Mouse (Mus musculus): Measurements from ENCODE around the gene Cel. TPM values are rescaled to one million over a fixed set of nuclear protein-coding genes. Genes with fewer than 3 reads are reported as not detected.

Gene Cel
- polyA plus RNA-seq, 1 experiment from 2014 or later = 0.25 TPM

- Histone ChIP-seq H3K9me3 (replicated peaks) (no peaks in the 10 kb centered on the region), H3K4me2 (no peak overlapping the region), H3K27ac (no peak overlapping the region), H3K27me3 (no peaks in the 10 kb centered on the region), H3K4me1 (replicated peaks) (peaks cover 65% of the 10 kb centered on the region), H3K9ac (no peak overlapping the region), H3K4me3 (no peak overlapping the region), H3K36me3 (no peaks in the 10 kb centered on the region)
- no peak for ATAC-seq (replicated peaks; ENCODE audit: insufficient number of reproducible peaks, insufficient read depth, low FRiP score, low read depth)
- WGBS = 85% methylated on average over 20 of the region's 20 CpGs
Observed at GRCm38 (mm10) chr2:28527436-28528353, 35.5 kb downstream of the Cel start.

DNA sequence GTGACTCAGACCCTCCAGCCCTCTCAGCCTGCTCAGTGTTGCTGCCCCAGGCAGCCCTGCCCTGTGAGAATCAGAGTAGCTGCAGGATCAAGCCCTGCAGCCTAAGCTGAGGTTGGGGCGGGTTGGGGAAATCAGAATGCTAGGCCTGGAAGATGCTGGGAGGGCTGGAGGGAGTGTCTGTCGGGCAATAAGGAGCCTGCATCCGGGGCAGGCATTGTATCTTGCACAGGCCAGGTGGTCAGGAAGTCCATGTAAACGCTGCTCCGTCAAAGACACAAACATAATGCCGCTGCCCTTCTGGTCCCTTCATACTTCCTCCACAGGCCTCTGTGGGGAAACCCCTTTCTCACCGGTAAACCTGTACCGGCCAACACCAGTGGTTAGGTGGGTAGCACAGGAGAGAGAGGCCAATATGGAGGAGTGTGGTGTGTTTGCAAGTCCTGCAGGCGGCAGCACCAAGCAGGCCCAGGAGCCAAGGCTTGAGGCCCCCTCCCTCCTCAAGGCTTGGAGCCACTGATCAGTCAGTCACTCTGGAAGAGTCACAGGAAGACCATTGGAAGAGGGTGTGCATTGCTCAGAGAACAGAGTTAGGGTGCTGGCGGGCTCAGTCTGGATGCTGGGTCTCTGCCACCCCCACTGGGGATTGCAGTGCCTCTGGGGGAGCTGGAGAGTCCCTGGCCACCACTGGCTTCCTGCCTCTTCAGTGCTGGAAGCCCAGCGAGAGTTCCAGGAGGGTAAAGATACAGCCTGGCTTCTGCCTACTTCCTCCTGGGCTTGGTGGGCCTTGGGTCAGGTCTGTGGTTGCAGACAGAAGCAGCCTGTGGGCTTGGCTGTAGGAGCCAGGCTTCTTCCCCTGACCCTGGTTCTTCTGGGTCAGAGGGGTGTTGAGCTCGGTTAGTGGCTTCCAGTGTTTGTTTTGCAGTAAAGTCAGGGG is 37.0 kb downstream of the Cel start:
- Histone ChIP-seq H3K4me3 (no peak overlapping the region), H3K9me3 (replicated peaks) (no peaks in the 10 kb centered on the region), H3K27me3 (no peaks in the 10 kb centered on the region), H3K27ac (peak overlapping the region; percentile 70), H3K9ac (no peak overlapping the region), H3K36me3 (no peaks in the 10 kb centered on the region), H3K4me1 (replicated peaks) (peaks cover 60% of the 10 kb centered on the region), H3K4me2 (0 out of 2 replicates have a peak overlapping the region, but pooled peaks have one; percentile 0)
- ATAC-seq (replicated peaks; ENCODE audit: insufficient number of reproducible peaks, insufficient read depth, low FRiP score, low read depth) = no peak
- WGBS = 47% methylated on average over 12 of the region's 12 CpGs

- peak; percentile 53; the same call in 1 of the 2 replicates for ATAC-seq (replicated peaks; ENCODE audit: insufficient number of reproducible peaks, insufficient read depth, low FRiP score, low read depth)
- Histone ChIP-seq H3K36me3 (no peaks in the 10 kb centered on the region), H3K9ac (no peak overlapping the region), H3K4me3 (no peak overlapping the region), H3K27me3 (no peaks in the 10 kb centered on the region), H3K9me3 (replicated peaks) (no peaks in the 10 kb centered on the region), H3K4me1 (replicated peaks) (peaks cover 52% of the 10 kb centered on the region), H3K27ac (peak overlapping the region; percentile 70), H3K4me2 (0 out of 2 replicates have a peak overlapping the region, but pooled peaks have one; percentile 0)
- 32% methylated on average over 11 of the region's 11 CpGs for WGBS
Observed at GRCm38 (mm10) chr2:28525219-28525942, 37.8 kb downstream of the Cel start.

GRCm38 (mm10) chr2:28524406-28524805 is 38.8 kb downstream of the Cel start:
- no peak overlapping the region for H3K4me2 ChIP-seq
- H3K36me3 ChIP-seq = no peaks in the 10 kb centered on the region
- no peaks in the 10 kb centered on the region for H3K9me3 ChIP-seq (replicated peaks)
- no peak overlapping the region for H3K4me3 ChIP-seq
- 82% methylated on average over 10 of the region's 10 CpGs for WGBS
- peaks cover 43% of the 10 kb centered on the region for H3K4me1 ChIP-seq (replicated peaks)
- ATAC-seq (replicated peaks; ENCODE audit: insufficient number of reproducible peaks, insufficient read depth, low FRiP score, low read depth) = no peak
- no peaks in the 10 kb centered on the region for H3K27me3 ChIP-seq
- peak overlapping the region; percentile 32; the same call in 1 of the 2 replicates for H3K27ac ChIP-seq
- H3K9ac ChIP-seq = 0 out of 2 replicates have a peak overlapping the region, but pooled peaks have one; percentile 1

DNA sequence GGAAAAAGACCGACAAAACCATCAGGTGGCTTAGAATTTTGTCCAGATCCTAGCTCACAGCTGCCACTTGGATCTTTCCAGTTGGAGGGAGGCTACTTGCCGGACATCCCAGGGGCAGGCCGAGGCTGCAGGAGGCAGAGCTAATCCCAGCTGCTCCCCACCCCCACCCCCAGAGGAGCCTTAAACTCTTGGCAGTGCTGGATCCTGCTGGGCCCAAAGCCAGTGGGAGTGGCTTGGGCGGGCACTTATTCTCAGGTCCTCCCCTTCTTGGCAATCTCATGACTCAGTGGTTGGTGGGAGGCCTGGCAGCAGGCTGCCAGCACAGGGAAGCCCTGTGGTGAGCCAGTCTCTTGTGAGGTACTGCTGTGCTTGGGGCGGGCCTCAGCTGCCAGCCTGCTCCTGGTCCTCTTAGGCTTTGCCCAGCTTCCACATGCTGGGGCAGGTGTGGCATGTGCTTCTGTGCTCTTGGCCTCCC is 39.5 kb downstream of the Cel start:
- Histone ChIP-seq H3K4me2 (0 out of 2 replicates have a peak overlapping the region, but pooled peaks have one; percentile 9), H3K9ac (no peak overlapping the region), H3K27ac (peak overlapping the region; percentile 54), H3K36me3 (no peaks in the 10 kb centered on the region), H3K27me3 (no peaks in the 10 kb centered on the region), H3K4me3 (no peak overlapping the region), H3K9me3 (replicated peaks) (no peaks in the 10 kb centered on the region), H3K4me1 (replicated peaks) (peaks cover 43% of the 10 kb centered on the region)
- WGBS = 26% methylated on average over 5 of the region's 5 CpGs
- peak; percentile 87 for ATAC-seq (replicated peaks; ENCODE audit: insufficient number of reproducible peaks, insufficient read depth, low FRiP score, low read depth)

GRCm38 (mm10) chr2:28522166-28522565 is 41.0 kb downstream of the Cel start:
- no peaks in the 10 kb centered on the region for H3K9me3 ChIP-seq (replicated peaks)
- no peaks in the 10 kb centered on the region for H3K36me3 ChIP-seq
- H3K9ac ChIP-seq = no peak overlapping the region
- ATAC-seq (replicated peaks; ENCODE audit: insufficient number of reproducible peaks, insufficient read depth, low FRiP score, low read depth) = no peak
- WGBS = 71% methylated on average over 4 of the region's 4 CpGs
- H3K4me1 ChIP-seq (replicated peaks) = peaks cover 48% of the 10 kb centered on the region
- H3K27me3 ChIP-seq = no peaks in the 10 kb centered on the region
- no peak overlapping the region for H3K27ac ChIP-seq
- no peak overlapping the region for H3K4me3 ChIP-seq
- no peak overlapping the region for H3K4me2 ChIP-seq

DNA sequence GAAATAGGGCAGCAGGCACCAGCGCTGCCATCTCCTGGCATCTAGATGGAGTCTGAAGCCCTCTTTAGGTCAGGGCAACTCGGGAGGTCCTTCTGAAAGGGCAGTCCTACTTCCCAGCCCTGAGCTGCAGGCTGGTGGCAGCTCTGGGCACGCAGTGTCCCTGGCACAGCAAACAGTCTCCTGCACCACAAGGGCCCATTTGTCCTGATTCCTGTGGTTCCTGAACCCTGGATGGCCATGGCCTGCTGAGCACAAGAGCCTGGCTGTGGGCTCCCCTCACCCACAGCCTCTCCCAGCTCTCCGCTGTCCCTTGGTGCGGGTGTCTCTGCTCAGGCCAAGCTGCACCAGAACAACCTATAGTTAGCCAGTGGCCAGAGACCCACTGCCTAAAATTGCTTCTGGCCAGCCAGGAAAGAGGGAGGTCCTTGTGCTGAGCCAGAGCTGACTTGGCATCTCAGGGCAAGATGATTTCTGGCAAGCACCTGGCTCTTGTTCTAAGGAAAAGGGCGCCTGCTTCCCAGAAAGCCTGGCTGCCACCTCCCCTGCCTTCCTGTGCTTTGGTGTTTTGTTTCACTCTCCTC is 41.5 kb downstream of the Cel start:
- Histone ChIP-seq H3K4me3 (no peak overlapping the region), H3K36me3 (no peaks in the 10 kb centered on the region), H3K9me3 (replicated peaks) (no peaks in the 10 kb centered on the region), H3K4me1 (replicated peaks) (peaks cover 48% of the 10 kb centered on the region), H3K27ac (no peak overlapping the region), H3K9ac (no peak overlapping the region), H3K4me2 (no peak overlapping the region), H3K27me3 (no peaks in the 10 kb centered on the region)
- no peak for ATAC-seq (replicated peaks; ENCODE audit: insufficient number of reproducible peaks, insufficient read depth, low FRiP score, low read depth)
- WGBS = 79% methylated on average over 6 of the region's 6 CpGs

DNA sequence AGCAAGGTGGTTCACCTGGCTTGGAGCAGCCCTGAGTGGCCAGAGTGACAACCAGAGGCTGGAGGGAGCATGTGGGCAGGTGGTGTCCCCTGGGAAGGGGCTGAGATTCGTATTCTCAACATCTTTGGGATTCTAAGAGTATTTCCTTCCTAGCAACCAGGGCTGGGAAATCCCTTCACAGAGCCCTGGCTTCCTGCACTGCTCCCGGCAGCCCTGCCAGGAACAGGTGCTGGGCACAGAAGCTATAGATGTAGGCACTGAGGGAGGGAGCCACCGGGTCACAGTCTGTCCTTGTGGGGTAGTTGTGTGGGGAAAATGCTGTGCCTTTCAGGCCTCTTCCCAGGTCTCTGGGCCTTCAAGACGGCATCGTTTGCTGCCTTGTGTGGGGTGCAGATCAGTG is 42.6 kb downstream of the Cel start:
- Histone ChIP-seq H3K4me2 (no peak overlapping the region), H3K4me3 (no peak overlapping the region), H3K36me3 (no peaks in the 10 kb centered on the region), H3K27ac (no peak overlapping the region), H3K27me3 (no peaks in the 10 kb centered on the region), H3K9ac (no peak overlapping the region), H3K4me1 (replicated peaks) (peaks cover 38% of the 10 kb centered on the region), H3K9me3 (replicated peaks) (no peaks in the 10 kb centered on the region)
- 75% methylated on average over 5 of the region's 5 CpGs for WGBS
- ATAC-seq (replicated peaks; ENCODE audit: insufficient number of reproducible peaks, insufficient read depth, low FRiP score, low read depth) = no peak

GRCm38 (mm10) chr2:28518231-28518630 is 45.0 kb downstream of the Cel start:
- peaks cover 30% of the 10 kb centered on the region for H3K4me1 ChIP-seq (replicated peaks)
- H3K4me2 ChIP-seq = no peak overlapping the region
- ATAC-seq (replicated peaks; ENCODE audit: insufficient number of reproducible peaks, insufficient read depth, low FRiP score, low read depth) = no peak
- H3K27me3 ChIP-seq = no peaks in the 10 kb centered on the region
- no peaks in the 10 kb centered on the region for H3K36me3 ChIP-seq
- 55% methylated on average over 2 of the region's 2 CpGs for WGBS
- no peak overlapping the region for H3K4me3 ChIP-seq
- H3K9ac ChIP-seq = no peak overlapping the region
- H3K27ac ChIP-seq = no peak overlapping the region
- no peaks in the 10 kb centered on the region for H3K9me3 ChIP-seq (replicated peaks)

- H3K36me3 ChIP-seq = no peaks in the 10 kb centered on the region
- no peak overlapping the region for H3K27ac ChIP-seq
- no peak overlapping the region for H3K9ac ChIP-seq
- peaks cover 28% of the 10 kb centered on the region for H3K4me1 ChIP-seq (replicated peaks)
- ATAC-seq (replicated peaks; ENCODE audit: insufficient number of reproducible peaks, insufficient read depth, low FRiP score, low read depth) = peak; percentile 34
- H3K4me3 ChIP-seq = no peak overlapping the region
- no peaks in the 10 kb centered on the region for H3K9me3 ChIP-seq (replicated peaks)
- H3K4me2 ChIP-seq = no peak overlapping the region
- 42% methylated on average over 5 of the region's 5 CpGs for WGBS
- H3K27me3 ChIP-seq = 0 out of 2 replicates have a peak, but pooled peaks cover under 1% of the 10 kb centered on the region
Observed at GRCm38 (mm10) chr2:28517206-28517909, 45.8 kb downstream of the Cel start.
